Mouse (Mus musculus) CD4-positive, CD25-positive, alpha-beta regulatory T cell, adult 4 months (primary cell): Measurements from ENCODE around the gene Tnni3k. TPM values are rescaled to one million over a fixed set of nuclear protein-coding genes. Genes with fewer than 3 reads are reported as not detected.

ENCODE experiments used
- ATAC-seq: one replicate; pipeline ENCODE4 v1.8.0; 2017
- polyA plus RNA-seq, 2 experiments: library from polyadenylated mRNA; unstranded; fragments of 100-300 nt; shearing (Covaris generic); gene quantifications; one replicate each; pipeline ENCODE4 v1.2.1; 2017

The Tnni3k gene
- polyA plus RNA-seq, 2 experiments from 2014 or later = 0.61 TPM; not detected in 1

GRCm38 (mm10) chr3:154758089-154758488, 297.1 kb downstream of the Tnni3k start:
- ATAC-seq = no peak

DNA sequence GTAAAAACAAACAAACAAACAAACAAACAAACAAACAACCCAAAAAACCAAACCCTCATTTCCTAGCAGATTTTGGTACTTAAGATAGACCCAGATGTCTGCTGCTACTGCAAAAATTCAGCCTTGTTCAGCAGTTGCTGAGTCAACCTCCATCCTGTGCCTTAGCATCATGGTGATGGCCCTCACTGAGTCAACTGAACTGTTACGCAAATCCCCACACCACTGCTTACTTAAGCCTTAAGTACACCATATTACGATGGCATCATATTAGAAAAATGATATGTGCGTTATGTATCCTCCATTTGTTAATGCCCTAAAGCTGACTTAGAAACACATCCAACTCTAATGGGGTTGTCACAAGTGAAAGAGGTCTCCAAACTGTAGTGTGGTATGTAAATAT, 300.0 kb downstream of the Tnni3k start:
- ATAC-seq = no peak

DNA sequence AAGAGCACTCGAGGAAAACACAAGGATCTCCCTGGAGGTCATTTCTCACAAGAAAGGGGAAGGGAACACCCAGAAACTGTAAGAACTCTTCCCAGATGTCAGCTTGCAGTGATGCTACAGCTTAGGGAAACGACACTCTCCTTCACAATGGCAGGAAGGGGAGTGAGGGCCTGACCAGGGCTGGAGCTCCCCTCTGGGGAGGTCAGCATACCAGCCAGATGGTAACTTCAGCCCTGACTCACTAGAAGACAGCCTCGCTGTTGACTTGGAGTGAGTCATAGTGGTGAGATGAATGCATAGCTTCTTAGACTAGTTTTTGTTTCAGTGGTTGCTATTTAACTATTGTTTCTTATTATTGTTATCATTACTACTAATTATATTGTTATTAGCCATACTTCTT, 300.7 kb downstream of the Tnni3k start:
- ATAC-seq = no peak

DNA sequence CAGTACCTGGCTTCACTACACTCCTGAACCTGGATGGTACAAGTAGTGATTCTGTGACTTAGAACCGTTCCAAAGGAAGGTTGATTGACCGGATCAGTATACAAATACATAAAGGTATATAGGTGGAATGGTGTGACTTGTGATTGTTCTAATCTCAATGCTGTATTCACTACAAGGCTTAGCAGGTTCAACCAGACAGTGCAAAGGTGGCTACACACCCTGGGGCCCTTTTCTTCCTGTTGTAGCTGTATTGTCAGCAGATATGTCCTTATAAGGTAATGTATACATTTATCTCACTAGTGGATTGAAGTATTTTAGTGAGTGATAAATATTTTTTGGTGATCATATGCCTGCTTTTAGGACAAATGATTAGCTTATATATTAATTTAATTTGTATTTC, 310.9 kb downstream of the Tnni3k start:
- no peak for ATAC-seq

DNA sequence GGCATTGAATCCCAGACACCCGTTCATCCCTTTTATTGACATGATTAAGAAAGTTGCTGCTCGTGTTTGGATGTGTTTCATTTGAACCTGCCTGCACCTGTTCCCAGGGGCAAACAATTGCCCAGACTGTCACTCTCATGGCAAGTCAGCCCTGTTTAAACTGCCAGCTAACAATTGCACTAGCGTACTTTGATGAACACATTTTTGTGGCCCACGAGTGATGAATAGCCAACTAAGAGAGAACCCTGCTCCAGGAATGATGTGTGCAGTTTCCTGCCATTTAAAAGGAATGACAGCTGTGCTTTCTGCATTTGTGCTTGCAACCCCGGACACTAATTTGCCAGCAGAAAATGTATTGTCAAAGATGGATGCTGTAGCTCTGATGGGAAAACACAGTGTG, 312.3 kb downstream of the Tnni3k start:
- ATAC-seq = no peak

- ATAC-seq = no peak
These were observed 313.7 kb downstream of the Tnni3k start for GRCm38 (mm10) chr3:154741496-154741895.

Other genes starting within 250 kb of the Tnni3k start
- gene Fpgt, start 38.0 kb upstream of the Tnni3k start, polyA plus RNA-seq = 10 to 100 TPM; 29.3 to 33.9 TPM
- gene Lrriq3, start 38.0 kb upstream of the Tnni3k start, polyA plus RNA-seq = under 1 TPM; 0.73 to 0.77 TPM